Mouse (Mus musculus) thymus, postnatal 14 days (tissue): ENCODE measurements around the gene Cd93.

Experiments
- DNase-seq: peaks from one replicate; pipeline ENCODE4 v3.0.0; 2021

The Cd93 gene

GRCm38 (mm10) chr2:148441421-148441820, 1.9 kb downstream of the Cd93 start:
- DNase-seq = peak; percentile 3

GRCm38 (mm10) chr2:148439691-148440276, 3.6 kb downstream of the Cd93 start:
- DNase-seq = no peak

GRCm38 (mm10) chr2:148436285-148436684, 7.1 kb downstream of the Cd93 start:
- DNase-seq = no peak

- no peak for DNase-seq
Measured at GRCm38 (mm10) chr2:148432346-148432745, 11.0 kb downstream of the Cd93 start.

- DNase-seq = no peak
Measured at GRCm38 (mm10) chr2:148430941-148431340, 12.4 kb downstream of the Cd93 start.

GRCm38 (mm10) chr2:148429001-148429505, 14.3 kb downstream of the Cd93 start:
- no peak for DNase-seq

GRCm38 (mm10) chr2:148428523-148428922, 14.8 kb downstream of the Cd93 start:
- DNase-seq = no peak

- no peak for DNase-seq
Measured at GRCm38 (mm10) chr2:148427553-148427952, 15.8 kb downstream of the Cd93 start.

- DNase-seq = no peak
Measured at GRCm38 (mm10) chr2:148425709-148426382, 17.5 kb downstream of the Cd93 start.

- DNase-seq = no peak
Measured at GRCm38 (mm10) chr2:148421706-148422105, 21.7 kb downstream of the Cd93 start.

- DNase-seq = no peak
Measured at GRCm38 (mm10) chr2:148421112-148421511, 22.3 kb downstream of the Cd93 start.

- DNase-seq = no peak
Measured at GRCm38 (mm10) chr2:148419776-148420175, 23.6 kb downstream of the Cd93 start.

GRCm38 (mm10) chr2:148419151-148419550, 24.2 kb downstream of the Cd93 start:
- no peak for DNase-seq

- DNase-seq = no peak
Measured at GRCm38 (mm10) chr2:148409821-148410220, 33.5 kb downstream of the Cd93 start.

- DNase-seq = peak; percentile 76
Measured at GRCm38 (mm10) chr2:148409141-148409540, 34.2 kb downstream of the Cd93 start.

- no peak for DNase-seq
Measured at GRCm38 (mm10) chr2:148408761-148409120, 34.6 kb downstream of the Cd93 start.

- peak; percentile 30 for DNase-seq
Measured at GRCm38 (mm10) chr2:148407870-148408760, 35.2 kb downstream of the Cd93 start, which contains the start of gene Thbd. Gene Thbd, minus strand, starts transcription at chr2:148408188.

GRCm38 (mm10) chr2:148406971-148407869, 36.1 kb downstream of the Cd93 start:
- DNase-seq = peak; percentile 19

GRCm38 (mm10) chr2:148406160-148406970, 37.0 kb downstream of the Cd93 start:
- DNase-seq = peak; percentile 67

GRCm38 (mm10) chr2:148404906-148405305, 38.5 kb downstream of the Cd93 start:
- DNase-seq = no peak

GRCm38 (mm10) chr2:148402227-148402626, 41.1 kb downstream of the Cd93 start:
- no peak for DNase-seq
